Mouse (Mus musculus) ZHBTc4 (cell line): Measurements from ENCODE around the gene Cyp2c40.
"Not testable (repeated sequence)": the region's sequence is repeated elsewhere in the genome, so short reads cannot be mapped to it uniquely, and the experiment has no call there.

Source experiments
- DNase-seq: peaks from one replicate; pipeline ENCODE4 v3.0.0-alpha.2; 2011; ENCODE audit warnings: low read depth, low spot score

Gene Cyp2c40

DNA sequence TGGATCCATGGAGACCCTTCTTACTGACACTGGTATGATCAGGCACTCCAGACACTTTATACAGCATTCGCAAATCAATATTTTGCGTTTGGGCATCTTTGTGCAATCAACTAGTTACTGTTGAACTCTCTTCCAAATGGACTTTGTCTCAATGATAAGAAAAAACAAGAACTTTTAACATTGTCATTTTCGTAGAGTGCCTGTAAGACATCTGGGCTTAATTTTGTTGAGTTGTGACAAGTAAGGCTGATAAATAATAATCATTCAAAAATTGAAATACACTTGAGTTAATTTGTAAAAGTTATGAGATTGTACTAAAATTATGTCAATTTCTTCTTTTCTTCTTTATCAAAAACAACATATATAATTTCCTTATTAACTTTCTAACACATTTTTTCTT is at the start of gene Cyp2c40:
TSS of gene Cyp2c40 (minus strand) at position 101 of the 400 bp plus-strand sequence.
- DNase-seq = not testable (repeated sequence)

GRCm38 (mm10) chr19:39820931-39821330 is 8.3 kb upstream of the Cyp2c40 start:
- DNase-seq = not testable (repeated sequence)

DNA sequence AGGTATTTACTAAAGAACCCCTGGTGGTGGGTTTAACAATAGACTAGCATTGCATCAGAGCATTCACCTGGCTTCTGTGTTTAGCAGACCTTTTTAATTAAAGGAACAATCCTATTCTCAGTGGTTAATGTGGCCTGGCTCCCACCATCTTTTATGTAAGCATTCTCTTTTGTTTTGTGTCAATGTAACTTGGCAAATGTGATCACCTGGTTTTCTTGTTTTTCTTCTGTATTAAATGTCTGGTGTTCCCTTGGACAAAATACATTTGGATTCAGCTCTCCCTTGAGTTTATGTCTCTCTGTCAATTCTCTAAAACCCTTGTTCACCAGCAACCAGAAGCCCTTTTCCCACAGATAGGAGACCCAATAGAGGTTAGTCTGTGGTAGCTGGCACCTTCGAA is 3.8 kb upstream of the Cyp2c40 start:
- peak; percentile 51 for DNase-seq

GRCm38 (mm10) chr19:39815991-39816390 is 3.4 kb upstream of the Cyp2c40 start:
- DNase-seq = peak; percentile 75

DNA sequence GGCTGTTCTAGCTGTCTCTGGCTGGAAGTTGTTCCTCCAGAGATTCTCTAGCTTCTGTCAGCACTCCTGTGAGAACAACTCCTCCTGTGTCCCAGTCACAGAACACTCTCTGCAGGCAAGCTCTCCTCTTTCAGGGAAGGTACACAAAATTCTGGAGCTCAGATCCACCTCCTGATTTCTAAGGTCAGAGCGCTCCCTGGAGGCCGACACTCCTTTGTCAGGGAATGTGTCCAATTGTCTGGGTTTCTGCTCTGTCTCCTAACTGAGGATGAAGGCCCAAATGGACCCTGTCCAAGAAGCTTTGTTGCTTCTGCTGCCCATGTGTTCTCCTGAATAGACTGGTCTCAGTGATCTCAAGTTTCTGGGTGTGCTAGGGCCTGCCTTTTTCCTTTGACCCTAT is 27.2 kb downstream of the Cyp2c40 start:
- peak; percentile 25 for DNase-seq

DNA sequence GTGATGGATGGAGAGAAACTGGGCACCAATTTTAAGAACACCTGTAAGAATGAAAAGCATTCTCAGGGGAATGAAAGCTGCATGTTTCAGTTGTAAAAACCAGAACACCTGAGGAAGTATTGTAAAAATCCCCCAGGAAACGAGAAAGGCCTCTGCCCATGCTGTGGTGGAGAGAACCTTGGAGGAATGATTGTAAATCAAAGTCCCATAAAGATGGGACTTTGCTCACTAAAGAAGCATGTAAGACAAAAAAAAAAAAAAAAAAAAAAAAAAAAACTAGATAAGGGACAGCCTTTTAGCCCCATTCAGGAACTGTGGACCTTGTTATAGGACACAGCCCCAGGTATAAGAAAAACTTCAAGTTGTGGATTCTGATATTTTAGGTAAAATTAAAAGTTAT is 67.3 kb downstream of the Cyp2c40 start:
- no peak for DNase-seq

DNA sequence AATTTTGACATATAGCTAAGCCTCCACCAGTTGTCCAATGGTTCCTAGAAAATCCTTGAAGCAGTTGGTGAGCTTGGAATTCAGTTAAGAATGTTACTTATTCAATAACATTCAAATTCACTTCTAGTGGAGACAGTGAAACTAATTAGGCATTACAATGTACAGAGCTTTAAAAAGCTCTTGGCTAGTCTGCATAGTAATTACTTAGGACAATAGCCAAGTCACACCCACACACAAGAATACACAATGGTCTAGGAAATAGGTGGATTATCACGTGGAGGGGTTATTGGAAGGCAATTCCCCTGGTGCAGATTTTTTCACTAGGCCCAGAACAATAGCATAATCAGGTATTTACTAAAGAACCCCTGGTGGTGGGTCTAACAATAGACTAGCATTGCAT is 68.3 kb downstream of the Cyp2c40 start:
- peak; percentile 73 for DNase-seq

- DNase-seq = no peak
Measured at GRCm38 (mm10) chr19:39740920-39741319, 71.7 kb downstream of the Cyp2c40 start, which contains the start of gene Cyp2c68. Cyp2c68 (minus strand) TSS chr19:39741054.
